ENCODE assay signal across 8 mouse cellular contexts in the genomic region with DNA sequence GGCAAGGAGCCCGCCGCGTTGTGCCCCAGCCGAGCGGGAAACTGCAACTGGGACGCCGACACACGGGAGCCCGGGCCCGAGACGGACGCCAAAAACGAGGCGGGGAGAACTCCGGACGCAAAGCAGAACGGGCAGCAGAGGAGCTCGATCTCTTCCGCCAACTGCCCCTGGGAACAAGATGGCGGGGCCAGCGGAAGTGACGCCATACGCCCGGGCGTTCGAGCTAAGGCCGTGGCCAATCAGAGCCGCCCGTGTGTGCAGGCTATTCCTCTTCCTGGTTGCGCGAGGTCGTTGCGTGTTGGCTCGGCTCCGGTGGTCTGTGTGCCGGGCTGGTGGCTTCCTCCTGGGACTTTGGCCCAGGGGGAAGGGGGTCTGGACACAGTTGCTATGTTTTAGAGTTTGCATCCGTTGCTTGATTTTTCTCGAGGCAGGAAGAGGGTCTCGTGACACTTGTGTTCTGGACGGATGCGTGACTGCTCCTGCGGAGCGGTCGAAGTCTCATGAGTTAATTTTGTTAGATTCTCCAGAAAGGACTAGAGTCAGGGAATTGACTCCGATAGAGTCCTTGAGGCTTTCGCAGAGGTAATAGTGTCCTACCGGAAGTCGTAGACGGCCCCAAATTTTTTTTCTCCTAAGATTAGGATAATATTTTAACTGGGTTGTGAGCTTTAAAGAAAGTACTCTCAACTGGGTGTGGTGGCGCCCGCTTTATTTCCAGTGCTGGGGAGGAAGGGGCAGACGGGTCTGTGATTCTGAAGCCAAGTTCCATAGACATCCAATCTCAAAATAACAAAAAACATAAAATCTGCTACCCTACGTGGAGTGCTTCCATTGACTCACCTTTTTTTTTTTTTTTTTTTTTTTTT. TPM values are rescaled to one million over a fixed set of nuclear protein-coding genes. Genes with fewer than 3 reads are reported as not detected.
DNase-seq lines count a peak whose midpoint lies in the region; ATAC-seq lines count a peak whose summit lies in the region.

A gene (minus strand): TSS at position 180 of the 866 bp plus-strand sequence.

- intact Hi-C loops in gastrocnemius, postnatal 14 days (cut with DNase I; ENCODE audit: low total_unique reads) = loop anchor here (5.0 kb wide), 1 partner anchor 69 kb away; a partner anchor contains a TSS
- intact Hi-C loops in left cerebral cortex, postnatal 10 days (cut with DNase I) = loop anchor here (5.0 kb wide), 2 partner anchors 51 to 69 kb away; a partner anchor contains a TSS

- DNase-seq in adrenal gland, adult (ENCODE audit: inconsistent age in 2 of 2, low spot score in 1 of 2) = peak; percentile 96 to 98
- peak; percentile 98 for DNase-seq in embryo, embryonic 10.5 days (ENCODE audit: low spot score)
- DNase-seq in gastrocnemius, postnatal 14 days = peak; percentile 96
- DNase-seq in left cerebral cortex, postnatal 10 days (ENCODE audit: extremely low spot score in 1 of 2, low spot score in 2 of 2) = peak; percentile 95 to 97
- DNase-seq in right cerebral cortex, postnatal 25 days = peak; percentile 96
- peak; percentile 93 to 96 for DNase-seq in urinary bladder, postnatal 4 days (ENCODE audit: low spot score in 2 of 2)

- ATAC-seq in inflammation-experienced regulatory T-cells, adult 6 months = peak; percentile 84
- peak; percentile 95 for ATAC-seq in megakaryocyte-erythroid progenitor cell, adult 5-6 weeks (replicated peaks; ENCODE audit: low FRiP score, low TSS enrichment, poor library complexity, severe bottlenecking)

RNA-seq across cellular contexts. Expression of the gene that starts here (rescaled TPM):
- 10 to 100 TPM; 18.6 to 19.5 TPM for total RNA-seq in gastrocnemius, postnatal 14 days (2021)
- polyA plus RNA-seq in inflammation-experienced regulatory T-cells, adult 6 months (2017; shearing (Covaris generic)) = 100 to 1,000 TPM in 2 of 3 experiments, 10 to 100 TPM in 1; 89.4 to 147 (median 131) TPM
- 10 to 100 TPM; 41.6 to 42.2 TPM for total RNA-seq in left cerebral cortex, postnatal 10 days (2021)
- 138 and 220 TPM in 2 replicates for total RNA-seq in megakaryocyte-erythroid progenitor cell, adult 5-6 weeks (2014; fragmentation: Nextera tagmentation)
- total RNA-seq in megakaryocyte-erythroid progenitor cell, adult 5-6 weeks (2017) = 307 and 371 TPM in 2 replicates

Comparison
In these comparisons a context has a peak if more than half of its experiments do, and no peak if none do; other contexts are left out.
1. Peak in every context shown above with its lines: DNase-seq and ATAC-seq.